Mouse (Mus musculus) T-cell, adult 2 months (primary cell): Measurements from ENCODE around the gene Hint2.

ENCODE experiments used
- DNase-seq: peaks from one replicate; pipeline ENCODE4 v3.0.0; 2022; ENCODE audit warnings: low spot score

Gene Hint2

GRCm38 (mm10) chr4:43655656-43656338 is 469 bp downstream of the Hint2 start:
- no peak for DNase-seq

- peak; percentile 39 for DNase-seq
These were observed 2.9 kb downstream of the Hint2 start, which contains the start of gene Spag8 for GRCm38 (mm10) chr4:43653161-43654015. Gene Spag8 (minus strand): TSS chr4:43653594.

DNA sequence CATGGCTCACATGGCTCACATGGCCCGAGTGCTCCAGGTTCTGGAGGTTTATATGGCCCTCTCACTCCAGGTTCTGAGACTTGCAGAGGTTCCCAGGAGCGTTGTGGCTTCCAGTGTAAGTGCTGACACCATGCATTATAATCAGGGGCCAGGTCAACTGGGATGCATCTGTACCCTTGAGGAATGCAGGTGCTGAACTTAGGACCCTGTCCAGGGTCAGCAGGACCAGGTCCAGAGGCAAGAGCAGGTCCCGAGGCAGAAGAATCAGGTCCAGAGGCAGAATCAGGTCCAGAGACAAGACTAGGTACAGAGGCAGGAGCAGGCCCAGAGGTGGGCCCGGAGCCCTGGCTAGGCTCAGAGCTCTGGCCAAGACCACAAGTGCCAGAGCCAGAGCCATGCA is 3.5 kb downstream of the Hint2 start:
- no peak for DNase-seq

DNA sequence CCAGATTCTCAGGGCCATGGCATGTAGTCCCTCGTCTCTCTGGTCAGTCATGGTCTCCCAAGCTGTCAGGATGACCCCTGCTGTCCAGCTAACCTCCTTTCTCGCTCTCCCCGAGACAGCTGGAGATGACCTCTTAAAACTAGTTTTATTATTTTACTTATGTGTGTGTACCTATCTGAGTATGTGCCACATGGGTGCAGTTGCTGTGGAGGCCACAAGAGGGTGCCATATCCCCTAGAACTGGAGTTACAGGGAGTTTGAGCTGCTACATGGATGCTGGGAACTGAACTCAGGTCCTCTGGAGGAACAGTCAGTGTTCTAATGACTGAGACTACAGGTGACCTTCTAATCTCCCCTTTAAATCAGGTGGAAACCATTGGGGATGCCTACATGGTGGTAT is 6.5 kb downstream of the Hint2 start:
- no peak for DNase-seq

- no peak for DNase-seq
These were observed 15.8 kb downstream of the Hint2 start for GRCm38 (mm10) chr4:43640491-43640890.

GRCm38 (mm10) chr4:43640076-43640475 is 16.2 kb downstream of the Hint2 start:
- DNase-seq = no peak

GRCm38 (mm10) chr4:43636751-43637150 is 19.5 kb downstream of the Hint2 start:
- DNase-seq = no peak

DNA sequence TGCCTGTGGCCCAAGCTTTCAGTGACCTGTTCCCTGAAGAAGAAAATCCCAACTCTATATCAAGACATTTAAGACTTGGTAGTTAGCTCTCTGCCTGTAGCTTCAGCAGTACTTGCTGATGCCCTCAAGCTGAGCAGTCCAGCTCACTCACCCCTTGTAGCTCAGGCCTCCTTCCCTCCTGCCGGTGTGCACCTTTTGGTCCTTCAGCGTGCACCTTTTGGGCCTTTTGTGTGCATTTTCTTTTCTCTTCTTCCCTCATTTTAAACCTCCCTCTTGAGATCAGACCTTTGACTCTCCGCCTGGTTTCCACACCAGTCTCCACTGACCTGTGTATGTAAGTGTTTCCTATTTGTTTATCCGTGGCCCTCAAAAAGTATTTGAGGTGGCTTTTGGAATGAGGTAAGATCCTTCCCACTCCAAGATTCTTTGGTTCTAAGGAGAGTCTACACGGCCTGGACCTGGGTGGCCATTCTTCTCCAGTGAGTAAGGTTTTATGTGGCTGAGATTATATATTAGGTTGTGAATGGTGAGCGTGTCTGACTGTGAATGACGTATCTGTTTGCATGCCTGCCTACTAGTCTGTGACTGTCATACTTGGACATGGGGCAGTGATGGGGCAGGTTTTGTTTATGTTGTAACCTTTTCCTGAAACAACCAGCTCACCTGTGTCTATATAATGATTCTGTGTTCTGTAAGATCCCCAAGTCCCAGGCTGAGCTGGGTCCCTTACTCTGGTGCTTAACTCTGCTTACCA is 21.5 kb downstream of the Hint2 start:
- DNase-seq = no peak

- DNase-seq = no peak
These were observed 22.5 kb downstream of the Hint2 start for GRCm38 (mm10) chr4:43633736-43634135.

DNA sequence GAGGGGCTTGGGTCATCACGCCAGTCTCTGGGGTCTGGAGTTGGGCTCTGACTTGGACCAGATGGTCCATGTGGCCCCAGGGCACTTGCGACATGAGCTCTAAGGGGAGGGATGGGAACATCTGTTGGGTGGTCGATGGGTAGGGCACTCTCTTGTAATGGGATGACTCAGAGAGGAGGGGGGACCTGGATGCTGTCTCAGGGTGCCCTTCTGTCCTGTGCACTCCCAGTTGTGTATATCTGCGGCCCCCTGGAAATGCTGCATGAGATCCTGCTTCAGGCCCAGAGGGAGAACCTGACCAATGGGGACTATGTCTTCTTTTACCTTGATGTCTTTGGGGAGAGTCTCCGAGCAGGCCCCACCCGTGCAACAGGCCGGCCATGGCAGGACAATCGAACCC is 23.0 kb downstream of the Hint2 start:
- DNase-seq = no peak

GRCm38 (mm10) chr4:43631956-43632920 is 24.0 kb downstream of the Hint2 start:
- no peak for DNase-seq

GRCm38 (mm10) chr4:43631046-43631955 is 25.0 kb downstream of the Hint2 start, which contains the start of gene Npr2:
Gene Npr2 (plus strand): TSS chr4:43631935.
- DNase-seq = no peak

- DNase-seq = no peak
These were observed 25.6 kb downstream of the Hint2 start for GRCm38 (mm10) chr4:43630671-43631045.

- peak; percentile 66 for DNase-seq
These were observed 26.2 kb downstream of the Hint2 start for GRCm38 (mm10) chr4:43630030-43630581.

DNA sequence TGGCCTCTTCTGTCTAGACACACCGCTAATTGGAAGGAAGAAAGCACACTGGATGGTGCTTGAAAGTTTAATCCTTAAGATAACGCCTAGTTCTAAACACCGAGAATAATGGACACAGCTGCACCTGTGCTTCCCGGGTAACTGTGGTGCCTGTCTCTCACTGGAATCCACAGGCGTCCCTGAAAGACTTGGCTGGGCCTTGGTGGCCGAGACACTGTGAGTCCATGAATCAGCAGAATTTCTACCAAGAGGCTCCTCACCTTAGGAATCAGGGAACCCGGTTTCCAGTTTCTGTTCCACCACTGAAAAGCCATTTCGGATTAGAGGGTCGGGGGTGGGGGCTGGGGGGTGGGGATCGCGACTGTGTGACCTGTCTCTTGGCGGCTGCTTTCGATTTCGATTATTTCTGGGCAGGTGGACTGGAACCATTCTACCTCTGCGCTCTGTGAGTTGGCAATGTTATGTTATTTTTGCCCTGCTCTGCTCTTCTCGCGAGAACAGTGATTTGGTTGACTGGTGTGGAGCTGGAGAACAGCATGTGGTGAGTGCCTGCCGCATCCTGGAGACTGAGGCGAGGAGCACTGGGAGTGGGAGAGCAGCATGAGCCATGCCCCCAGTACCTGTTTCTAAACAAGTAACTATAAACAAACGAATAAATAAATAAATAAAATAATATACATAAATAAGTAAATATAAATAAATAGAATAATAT is 27.0 kb downstream of the Hint2 start:
- no peak for DNase-seq

GRCm38 (mm10) chr4:43620146-43620778 is 36.0 kb downstream of the Hint2 start:
- no peak for DNase-seq

DNA sequence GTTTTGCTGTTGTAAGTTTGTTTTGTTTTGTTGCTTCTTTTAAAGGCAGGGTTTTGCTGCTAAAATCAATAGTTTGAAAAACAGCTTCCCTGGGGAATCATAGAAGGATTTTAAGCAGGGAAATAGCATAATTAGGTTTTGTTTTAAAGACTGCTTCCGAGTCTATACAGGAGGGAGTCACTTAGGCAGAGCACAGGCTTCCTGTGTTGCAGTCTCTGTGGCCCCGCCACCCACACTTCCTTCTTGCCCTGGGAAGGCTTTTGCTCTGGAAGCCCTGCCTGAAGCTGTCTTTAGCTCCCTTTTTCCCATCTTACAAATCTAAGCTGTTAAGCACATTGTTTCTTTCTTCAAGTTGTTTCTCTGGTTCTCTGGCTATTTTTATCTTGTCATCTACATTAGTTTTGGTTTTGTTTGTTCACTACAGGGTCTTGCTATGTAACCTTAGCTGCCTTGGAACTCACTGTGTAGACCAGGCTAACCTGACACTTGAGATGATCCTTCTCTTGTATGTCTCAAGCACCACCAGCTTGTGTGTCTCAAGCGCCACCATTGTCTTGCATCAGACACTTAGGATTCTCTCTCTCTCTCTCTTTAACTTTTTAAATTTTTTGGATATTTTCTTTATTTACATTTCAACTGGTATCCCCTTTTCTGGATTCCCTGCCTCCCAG is 43.1 kb downstream of the Hint2 start:
- no peak for DNase-seq

GRCm38 (mm10) chr4:43612534-43612933 is 43.7 kb downstream of the Hint2 start:
- no peak for DNase-seq
